Mouse (Mus musculus) large intestine, adult 2 months (tissue): ENCODE measurements around the gene Zfp281. TPM values are rescaled to one million over a fixed set of nuclear protein-coding genes. Genes with fewer than 3 reads are reported as not detected.

ENCODE experiments used
- DNase-seq: peaks from one replicate; pipeline ENCODE4 v3.0.0-alpha.2; 2012; ENCODE audit warnings: low read depth, low spot score
- WGBS: fragments of 180-500 bp; shearing (Covaris S2); methylation state at CpG from one replicate; pipeline ENCODE4 v1.1.7; 2018; 5-methylcytosine and 5-hydroxymethylcytosine counted together
- polyA plus RNA-seq: library from polyadenylated mRNA; depleted of rRNA; stranded (reverse); fragments of >200 nt; gene quantifications from 2 replicates; pipeline ENCODE4 v1.2.3, GENCODE M21; 2012; rRNA removed

The Zfp281 gene
- 1.0 and 1.5 TPM in 2 replicates for polyA plus RNA-seq

GRCm38 (mm10) chr1:136624146-136625018, at the start of gene Zfp281:
Zfp281 (plus strand) TSS chr1:136624901.
- DNase-seq = peak; percentile 74
- WGBS = 1% methylated on average over 45 of the region's 45 CpGs

GRCm38 (mm10) chr1:136577890-136578663, 46.6 kb upstream of the Zfp281 start:
- 38% methylated on average over 16 of the region's 16 CpGs for WGBS
- no peak for DNase-seq

GRCm38 (mm10) chr1:136579360-136579759, 45.3 kb upstream of the Zfp281 start:
- WGBS = 85% methylated on average over 14 of the region's 14 CpGs
- no peak for DNase-seq

GRCm38 (mm10) chr1:136580266-136580665, 44.4 kb upstream of the Zfp281 start:
- 73% methylated on average over 8 of the region's 8 CpGs for WGBS
- no peak for DNase-seq

- 75% methylated on average over 8 of the region's 8 CpGs for WGBS
These were observed 42.9 kb upstream of the Zfp281 start for GRCm38 (mm10) chr1:136581841-136582240.

GRCm38 (mm10) chr1:136587761-136588405, 36.8 kb upstream of the Zfp281 start:
- WGBS = 80% methylated on average over 13 of the region's 13 CpGs
- DNase-seq = no peak

More at GRCm38 (mm10) chr1:136581841-136582240, 42.9 kb upstream of the Zfp281 start:
- DNase-seq = no peak

GRCm38 (mm10) chr1:136588908-136589307, 35.8 kb upstream of the Zfp281 start:
- 32% methylated on average over 9 of the region's 9 CpGs for WGBS
- DNase-seq = no peak

GRCm38 (mm10) chr1:136592741-136593140, 32.0 kb upstream of the Zfp281 start:
- DNase-seq = no peak
- WGBS = 94% methylated on average over 2 of the region's 2 CpGs

GRCm38 (mm10) chr1:136594235-136594850, 30.4 kb upstream of the Zfp281 start:
- no peak for DNase-seq
- 87% methylated on average over 5 of the region's 5 CpGs for WGBS

- DNase-seq = no peak
These were observed 27.9 kb upstream of the Zfp281 start for GRCm38 (mm10) chr1:136596821-136597220.

GRCm38 (mm10) chr1:136598286-136598685, 26.4 kb upstream of the Zfp281 start:
- WGBS = 77% methylated on average over 5 of the region's 5 CpGs
- DNase-seq = no peak

More at GRCm38 (mm10) chr1:136596821-136597220, 27.9 kb upstream of the Zfp281 start:
- 62% methylated on average over 2 of the region's 2 CpGs for WGBS

- WGBS = 53% methylated on average over 3 of the region's 3 CpGs
- DNase-seq = no peak
These were observed 24.6 kb upstream of the Zfp281 start for GRCm38 (mm10) chr1:136600067-136600466.

- 42% methylated on average over 9 of the region's 9 CpGs for WGBS
- no peak for DNase-seq
These were observed 23.9 kb upstream of the Zfp281 start for GRCm38 (mm10) chr1:136600647-136601345.

GRCm38 (mm10) chr1:136601346-136601888, 23.3 kb upstream of the Zfp281 start:
- 56% methylated on average over 10 of the region's 10 CpGs for WGBS
- no peak for DNase-seq

GRCm38 (mm10) chr1:136602303-136602702, 22.4 kb upstream of the Zfp281 start:
- DNase-seq = no peak
- WGBS = 33% methylated on average over 5 of the region's 5 CpGs

GRCm38 (mm10) chr1:136604190-136604589, 20.5 kb upstream of the Zfp281 start:
- DNase-seq = no peak
- 89% methylated on average over 4 of the region's 4 CpGs for WGBS

- no peak for DNase-seq
- WGBS = 41% methylated on average over 9 of the region's 9 CpGs
These were observed 18.9 kb upstream of the Zfp281 start for GRCm38 (mm10) chr1:136605790-136606189.

- no peak for DNase-seq
- WGBS = 29% methylated on average over 4 of the region's 4 CpGs
These were observed 18.4 kb upstream of the Zfp281 start for GRCm38 (mm10) chr1:136606278-136606677.
